Mouse (Mus musculus): Measurements from ENCODE around the gene Vcp.

Vcp gene

DNA sequence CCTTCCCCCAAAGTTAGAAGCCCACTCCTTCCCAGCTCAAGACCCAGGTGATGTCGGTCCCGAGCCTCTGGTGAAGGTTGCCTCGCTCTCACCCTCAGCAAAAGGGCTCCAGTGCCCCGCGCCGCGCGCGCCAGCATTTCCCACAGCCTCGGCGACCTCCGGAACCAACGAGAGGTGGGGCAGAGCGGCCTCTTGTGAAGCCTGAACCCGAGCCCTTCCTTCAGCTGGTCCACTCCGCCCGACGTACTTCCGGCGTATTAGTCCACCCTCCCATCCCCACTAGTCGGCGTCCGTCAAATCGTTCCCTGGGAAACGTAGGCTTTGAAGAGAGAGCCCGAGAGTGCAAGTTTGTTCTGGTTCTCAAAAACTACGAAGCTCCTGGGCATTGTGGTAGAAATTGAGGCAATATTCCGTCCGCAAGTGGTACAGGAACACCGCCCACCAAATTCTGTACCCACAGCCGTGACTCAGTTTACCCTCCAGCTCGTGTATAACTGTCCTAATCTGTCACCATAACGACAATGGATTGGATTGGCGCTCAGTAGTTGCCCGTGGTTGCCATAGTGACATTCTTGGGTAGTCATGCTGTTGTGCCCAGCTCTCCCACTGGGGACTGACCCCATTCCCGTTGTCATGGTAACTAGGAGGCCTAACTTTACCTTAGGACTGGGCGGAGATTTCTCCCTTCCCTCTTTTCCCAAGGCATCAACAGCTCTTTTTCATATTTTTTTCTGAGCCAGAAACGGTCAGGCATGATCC, 31.1 kb upstream of the Vcp start, which contains the start of gene Stoml2:
Stoml2 (minus strand) TSS at position 474 of the 759 bp plus-strand sequence.
- peaks cover 69% of the 10 kb centered on the region for H3K36me3 ChIP-seq (ENCODE audit: insufficient read depth, low read length)
- no peaks in the 10 kb centered on the region for H3K27me3 ChIP-seq (ENCODE audit: insufficient read depth, low read length)
- peak within 1 kb of the TSS; percentile 94 for H3K4me3 ChIP-seq (replicated peaks; ENCODE audit: low read length)
- H3K9me3 ChIP-seq (ENCODE audit: low read length) = no peaks in the 10 kb centered on the region
- TF ChIP-seq POU5F1 (IDR thresholded peaks at IDR 0.05; ENCODE audit: borderline replicate concordance, low read length) (no peak), NANOG (IDR thresholded peaks at IDR 0.05; ENCODE audit: borderline replicate concordance, low read length) (no peak), CTCF (conservative IDR thresholded peaks at IDR 0.05; ENCODE audit: low read length) (no peak)
- H3K4me1 ChIP-seq (replicated peaks; ENCODE audit: low read depth, low read length) = peaks cover 47% of the 10 kb centered on the region

DNA sequence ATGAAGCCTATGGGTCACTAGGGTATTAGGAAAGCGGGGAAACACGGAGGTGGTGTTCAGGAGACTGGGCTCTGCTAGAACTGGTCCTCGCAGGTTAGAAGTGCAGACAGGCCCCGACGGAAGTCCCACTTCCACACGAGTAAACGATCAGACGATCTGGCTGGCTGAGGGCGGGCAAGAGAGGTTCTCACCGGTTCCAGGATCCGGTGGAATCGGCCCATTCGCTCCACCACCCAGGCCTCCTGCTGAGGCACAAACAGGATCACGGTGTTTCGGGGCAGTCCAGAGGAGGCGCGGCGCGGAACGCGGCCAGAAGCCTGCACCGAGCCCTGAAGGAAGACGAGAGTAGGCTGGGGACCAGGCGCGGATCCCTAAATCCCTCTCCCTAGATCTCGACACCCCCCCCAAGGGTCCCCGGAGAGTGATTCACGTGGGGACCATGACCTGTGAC, 30.5 kb upstream of the Vcp start:
- TF ChIP-seq CTCF (conservative IDR thresholded peaks at IDR 0.05; ENCODE audit: low read length) (no peak), NANOG (IDR thresholded peaks at IDR 0.05; ENCODE audit: borderline replicate concordance, low read length) (no peak), POU5F1 (IDR thresholded peaks at IDR 0.05; ENCODE audit: borderline replicate concordance, low read length) (no peak)
- peaks cover 64% of the 10 kb centered on the region for H3K36me3 ChIP-seq (ENCODE audit: insufficient read depth, low read length)

DNA sequence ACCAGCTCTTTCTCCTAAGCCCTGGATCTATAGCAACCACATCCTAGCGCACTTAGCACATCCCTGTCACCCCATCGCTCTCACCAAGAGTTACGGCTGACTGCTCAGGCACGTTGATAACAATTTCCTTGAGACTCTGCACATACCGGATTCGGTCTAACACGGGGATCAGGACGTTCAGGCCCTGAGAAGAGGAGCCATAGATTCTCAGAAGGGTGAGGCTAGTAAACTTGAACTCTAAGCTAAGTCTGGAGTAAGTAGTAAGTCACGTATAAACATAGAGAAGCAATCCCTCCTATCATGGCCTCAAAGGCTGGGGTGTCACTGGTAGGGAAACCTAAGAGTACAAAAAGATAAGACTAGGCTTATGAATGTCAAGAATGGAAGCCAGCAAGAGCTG, 30.0 kb upstream of the Vcp start:
- Histone ChIP-seq H3K4me3 (replicated peaks; ENCODE audit: low read length) (peak overlapping the region; percentile 94), H3K36me3 (ENCODE audit: insufficient read depth, low read length) (peaks cover 60% of the 10 kb centered on the region), H3K9me3 (ENCODE audit: low read length) (no peaks in the 10 kb centered on the region), H3K4me1 (replicated peaks; ENCODE audit: low read depth, low read length) (peaks cover 48% of the 10 kb centered on the region), H3K27me3 (ENCODE audit: insufficient read depth, low read length) (no peaks in the 10 kb centered on the region)
- TF ChIP-seq POU5F1 (IDR thresholded peaks at IDR 0.05; ENCODE audit: borderline replicate concordance, low read length) = no peak
- no peak for TF ChIP-seq CTCF (conservative IDR thresholded peaks at IDR 0.05; ENCODE audit: low read length)
- no peak for TF ChIP-seq NANOG (IDR thresholded peaks at IDR 0.05; ENCODE audit: borderline replicate concordance, low read length)

More for the DNA sequence above, 30.5 kb upstream of the Vcp start:
- Histone ChIP-seq H3K4me3 (replicated peaks; ENCODE audit: low read length) (peak overlapping the region; percentile 94), H3K9me3 (ENCODE audit: low read length) (no peaks in the 10 kb centered on the region), H3K4me1 (replicated peaks; ENCODE audit: low read depth, low read length) (peaks cover 48% of the 10 kb centered on the region), H3K27me3 (ENCODE audit: insufficient read depth, low read length) (no peaks in the 10 kb centered on the region)

DNA sequence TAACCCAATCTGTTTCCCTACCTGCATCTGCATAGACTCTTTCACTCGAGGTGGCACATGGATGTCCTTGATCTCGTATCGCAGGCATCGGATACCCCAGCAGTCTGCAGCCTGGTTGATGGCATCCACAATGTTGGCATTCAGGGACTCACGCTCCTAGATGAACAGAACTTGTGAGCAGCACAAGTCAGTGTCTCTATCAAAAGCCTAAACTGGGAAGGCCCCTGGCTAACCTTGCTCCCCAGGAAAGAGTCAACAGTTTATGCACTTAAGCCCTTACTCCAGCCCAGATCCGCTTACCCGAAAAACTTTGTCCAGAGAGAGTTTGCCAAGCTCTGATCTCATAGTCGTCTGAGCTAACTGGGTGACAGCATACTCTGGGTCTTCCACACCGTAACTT, 29.4 kb upstream of the Vcp start:
- H3K9me3 ChIP-seq (ENCODE audit: low read length) = no peaks in the 10 kb centered on the region
- TF ChIP-seq CTCF (conservative IDR thresholded peaks at IDR 0.05; ENCODE audit: low read length) (no peak), POU5F1 (IDR thresholded peaks at IDR 0.05; ENCODE audit: borderline replicate concordance, low read length) (no peak), NANOG (IDR thresholded peaks at IDR 0.05; ENCODE audit: borderline replicate concordance, low read length) (no peak)
- H3K4me1 ChIP-seq (replicated peaks; ENCODE audit: low read depth, low read length) = peaks cover 52% of the 10 kb centered on the region
- H3K27me3 ChIP-seq (ENCODE audit: insufficient read depth, low read length) = no peaks in the 10 kb centered on the region
- H3K4me3 ChIP-seq (replicated peaks; ENCODE audit: low read length) = peak overlapping the region; percentile 94
- H3K36me3 ChIP-seq (ENCODE audit: insufficient read depth, low read length) = peaks cover 59% of the 10 kb centered on the region

DNA sequence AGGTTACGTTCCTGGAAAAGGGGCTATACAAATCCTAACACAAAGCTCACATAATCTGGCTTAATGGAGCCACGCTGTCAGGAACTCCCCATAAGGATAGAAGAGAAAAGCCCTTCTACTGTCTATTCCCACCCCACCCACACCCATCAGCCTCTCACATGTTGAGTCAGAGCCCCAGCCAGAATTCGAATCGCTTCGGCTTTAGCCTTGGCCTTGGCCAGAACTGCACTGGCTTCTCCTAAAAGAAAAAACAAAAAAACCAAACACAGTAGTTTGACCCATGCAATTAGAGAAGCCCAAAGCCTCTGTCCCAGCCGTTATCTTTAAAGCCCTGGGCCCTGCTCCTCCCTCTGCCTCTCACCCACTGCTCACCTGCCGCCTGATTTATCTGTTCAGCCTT, 28.8 kb upstream of the Vcp start:
- peaks cover 60% of the 10 kb centered on the region for H3K36me3 ChIP-seq (ENCODE audit: insufficient read depth, low read length)
- no peaks in the 10 kb centered on the region for H3K9me3 ChIP-seq (ENCODE audit: low read length)
- H3K4me1 ChIP-seq (replicated peaks; ENCODE audit: low read depth, low read length) = peaks cover 53% of the 10 kb centered on the region
- no peak overlapping the region for H3K4me3 ChIP-seq (replicated peaks; ENCODE audit: low read length)
- TF ChIP-seq POU5F1 (IDR thresholded peaks at IDR 0.05; ENCODE audit: borderline replicate concordance, low read length) = no peak
- no peak for TF ChIP-seq CTCF (conservative IDR thresholded peaks at IDR 0.05; ENCODE audit: low read length)
- no peak for TF ChIP-seq NANOG (IDR thresholded peaks at IDR 0.05; ENCODE audit: borderline replicate concordance, low read length)
- no peaks in the 10 kb centered on the region for H3K27me3 ChIP-seq (ENCODE audit: insufficient read depth, low read length)

DNA sequence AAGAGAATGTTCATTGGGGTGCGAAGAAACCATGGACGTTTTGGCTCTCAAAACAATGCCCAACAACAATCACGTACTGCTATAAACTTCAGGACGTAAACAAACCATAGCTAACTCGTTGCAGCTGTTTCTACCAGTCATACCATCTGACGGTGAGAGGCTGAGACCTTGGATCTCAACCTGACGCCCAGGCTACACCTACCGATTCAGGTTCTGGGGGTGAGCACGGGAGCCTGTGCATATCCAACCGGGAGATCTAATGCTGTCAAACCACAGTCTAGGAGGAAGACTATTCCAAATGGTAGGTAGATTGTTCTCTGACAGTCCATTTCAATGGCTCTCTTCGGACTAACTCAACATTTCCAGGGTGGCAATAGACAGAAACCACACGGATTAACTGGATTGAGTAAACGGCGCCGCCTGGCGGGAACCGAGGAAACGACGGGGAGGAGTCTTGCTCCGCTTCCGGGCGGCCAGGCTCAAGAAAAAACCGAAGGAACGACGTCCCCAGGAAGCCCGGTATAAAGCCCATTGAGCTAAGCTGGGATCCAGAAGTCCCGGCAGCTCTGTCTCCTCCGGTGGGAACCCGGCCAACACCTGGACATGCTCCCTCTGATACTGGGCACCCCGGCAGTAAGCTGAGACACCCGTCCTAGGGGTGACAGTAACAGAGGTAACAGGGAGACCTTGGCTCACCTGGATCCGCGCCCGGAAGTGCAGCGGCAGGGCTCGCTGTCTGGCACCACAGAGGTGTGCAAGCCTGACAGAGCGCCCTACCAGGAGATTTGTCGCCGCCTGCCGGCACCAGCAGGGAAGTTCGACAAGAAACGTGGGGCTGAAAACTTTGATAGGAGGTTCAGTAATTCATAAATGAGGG, 25.0 kb upstream of the Vcp start, which contains the start of gene Pigo:
Pigo (minus strand) TSS at position 736 of the 877 bp plus-strand sequence.
- peaks cover 59% of the 10 kb centered on the region for H3K4me1 ChIP-seq (replicated peaks; ENCODE audit: low read depth, low read length)
- H3K4me3 ChIP-seq (replicated peaks; ENCODE audit: low read length) = peak within 1 kb of the TSS; percentile 87
- no peaks in the 10 kb centered on the region for H3K27me3 ChIP-seq (ENCODE audit: insufficient read depth, low read length)
- no peak for TF ChIP-seq NANOG (IDR thresholded peaks at IDR 0.05; ENCODE audit: borderline replicate concordance, low read length)
- no peak for TF ChIP-seq POU5F1 (IDR thresholded peaks at IDR 0.05; ENCODE audit: borderline replicate concordance, low read length)
- TF ChIP-seq CTCF (conservative IDR thresholded peaks at IDR 0.05; ENCODE audit: low read length) = peak; percentile 79
- peaks cover 85% of the 10 kb centered on the region for H3K36me3 ChIP-seq (ENCODE audit: insufficient read depth, low read length)
- no peaks in the 10 kb centered on the region for H3K9me3 ChIP-seq (ENCODE audit: low read length)

DNA sequence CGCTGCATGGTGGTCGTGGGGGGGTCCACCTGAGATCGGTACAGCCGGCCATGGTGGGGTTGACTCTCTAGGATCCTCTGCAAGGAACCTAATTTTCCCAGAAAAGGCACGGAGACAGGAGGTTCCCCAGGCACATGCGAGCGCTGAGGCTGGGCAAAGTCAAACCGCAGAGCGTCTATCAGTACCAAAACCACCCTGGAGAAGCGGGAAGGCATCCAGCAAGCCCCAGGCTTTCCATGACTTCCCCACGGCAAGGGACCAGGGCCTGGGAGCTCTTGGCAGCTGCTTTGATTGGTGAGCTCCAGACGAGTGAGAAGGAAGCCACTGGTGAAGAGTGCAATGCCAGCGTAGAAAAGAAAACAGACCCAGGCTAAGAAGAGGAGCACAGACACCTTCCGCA, 24.4 kb upstream of the Vcp start:
- no peaks in the 10 kb centered on the region for H3K27me3 ChIP-seq (ENCODE audit: insufficient read depth, low read length)
- no peaks in the 10 kb centered on the region for H3K9me3 ChIP-seq (ENCODE audit: low read length)
- H3K4me3 ChIP-seq (replicated peaks; ENCODE audit: low read length) = peak overlapping the region; percentile 87
- H3K36me3 ChIP-seq (ENCODE audit: insufficient read depth, low read length) = peaks cover 85% of the 10 kb centered on the region
- TF ChIP-seq CTCF (conservative IDR thresholded peaks at IDR 0.05; ENCODE audit: low read length) (no peak), POU5F1 (IDR thresholded peaks at IDR 0.05; ENCODE audit: borderline replicate concordance, low read length) (no peak)
- H3K4me1 ChIP-seq (replicated peaks; ENCODE audit: low read depth, low read length) = peaks cover 59% of the 10 kb centered on the region

DNA sequence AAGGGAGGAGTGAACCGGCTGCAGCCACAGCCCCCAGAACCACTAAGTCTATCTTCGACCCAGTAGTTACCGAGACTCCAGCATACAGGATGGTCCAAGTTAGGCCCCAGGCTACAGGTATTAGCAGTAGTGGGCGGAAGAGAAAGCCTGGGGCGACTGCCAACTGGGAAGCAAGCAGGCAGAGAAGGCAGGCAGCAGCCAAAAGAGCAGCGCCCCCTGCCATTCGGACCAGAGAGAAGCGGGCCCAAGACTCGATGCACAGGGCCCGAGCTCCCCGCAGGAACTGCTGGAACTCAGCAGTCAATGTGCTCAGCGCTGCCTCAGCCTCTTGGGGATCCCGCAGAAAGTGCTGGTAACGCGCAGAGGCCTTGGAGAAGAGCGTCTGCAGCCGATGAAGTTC, 21.0 kb upstream of the Vcp start:
- Histone ChIP-seq H3K9me3 (ENCODE audit: low read length) (no peaks in the 10 kb centered on the region), H3K27me3 (ENCODE audit: insufficient read depth, low read length) (no peaks in the 10 kb centered on the region), H3K4me3 (replicated peaks; ENCODE audit: low read length) (peak overlapping the region; percentile 53), H3K4me1 (replicated peaks; ENCODE audit: low read depth, low read length) (peaks cover 62% of the 10 kb centered on the region), H3K36me3 (ENCODE audit: insufficient read depth, low read length) (peaks cover 84% of the 10 kb centered on the region)
- TF ChIP-seq POU5F1 (IDR thresholded peaks at IDR 0.05; ENCODE audit: borderline replicate concordance, low read length) (no peak), CTCF (conservative IDR thresholded peaks at IDR 0.05; ENCODE audit: low read length) (peak; percentile 31)

All from E14TG2a.4 (cell line).